Mouse (Mus musculus): ENCODE data around the gene Slc16a13.
"Not testable (repeated sequence)": the region's sequence is repeated elsewhere in the genome, so short reads cannot be mapped to it uniquely, and the experiment has no call there.

The Slc16a13 gene

GRCm38 (mm10) chr11:70189319-70190134 is 31.3 kb downstream of the Slc16a13 start:
- in situ Hi-C loops (cut with MboI; ENCODE audit: low pct_unique_long_range_greater_than_20kb in 1 of 2, low sequenced_read_pairs in 2 of 2, unreplicated experiment in 1 of 2) = no loop called here

- in situ Hi-C loops (cut with MboI; ENCODE audit: low pct_unique_long_range_greater_than_20kb in 1 of 2, low sequenced_read_pairs in 2 of 2, unreplicated experiment in 1 of 2) = no loop called here
Observed at GRCm38 (mm10) chr11:70185120-70185519, 35.7 kb downstream of the Slc16a13 start.

- in situ Hi-C loops (cut with MboI; ENCODE audit: low pct_unique_long_range_greater_than_20kb in 1 of 2, low sequenced_read_pairs in 2 of 2, unreplicated experiment in 1 of 2) = no loop called here
Observed at GRCm38 (mm10) chr11:70180496-70180895, 40.4 kb downstream of the Slc16a13 start.

GRCm38 (mm10) chr11:70179401-70179800 is 41.5 kb downstream of the Slc16a13 start:
- in situ Hi-C loops (cut with MboI; ENCODE audit: low pct_unique_long_range_greater_than_20kb in 1 of 2, low sequenced_read_pairs in 2 of 2, unreplicated experiment in 1 of 2) = loop anchor here (10.0 kb wide), 1 partner anchor 125 kb away; the partner anchor contains the start of gene Asgr1 (in 2 of the 2)

GRCm38 (mm10) chr11:70178756-70179155 is 42.1 kb downstream of the Slc16a13 start:
- in situ Hi-C loops (cut with MboI; ENCODE audit: low pct_unique_long_range_greater_than_20kb in 1 of 2, low sequenced_read_pairs in 2 of 2, unreplicated experiment in 1 of 2) = loop anchor here (10.0 kb wide), 1 partner anchor 124 kb away; the partner anchor contains the start of gene Asgr1 (in 2 of the 2)

GRCm38 (mm10) chr11:70178311-70178710 is 42.6 kb downstream of the Slc16a13 start:
- in situ Hi-C loops (cut with MboI; ENCODE audit: low pct_unique_long_range_greater_than_20kb in 1 of 2, low sequenced_read_pairs in 2 of 2, unreplicated experiment in 1 of 2) = loop anchor here (10.0 kb wide), 1 partner anchor 124 kb away; the partner anchor contains the start of gene Asgr1 (in 2 of the 2)

GRCm38 (mm10) chr11:70177647-70178046 is 43.2 kb downstream of the Slc16a13 start:
- in situ Hi-C loops (cut with MboI; ENCODE audit: low pct_unique_long_range_greater_than_20kb in 1 of 2, low sequenced_read_pairs in 2 of 2, unreplicated experiment in 1 of 2) = loop anchor here (10.0 kb wide), 1 partner anchor 123 kb away; the partner anchor contains the start of gene Asgr1 (in 2 of the 2)

GRCm38 (mm10) chr11:70174491-70174890 is 46.4 kb downstream of the Slc16a13 start:
- in situ Hi-C loops (cut with MboI; ENCODE audit: low pct_unique_long_range_greater_than_20kb in 1 of 2, low sequenced_read_pairs in 2 of 2, unreplicated experiment in 1 of 2) = loop anchor here (10.0 kb wide), 1 partner anchor 120 kb away; the partner anchor contains the start of gene Asgr1 (in 2 of the 2)

GRCm38 (mm10) chr11:70172298-70172697 is 48.6 kb downstream of the Slc16a13 start:
- in situ Hi-C loops (cut with MboI; ENCODE audit: low pct_unique_long_range_greater_than_20kb in 1 of 2, low sequenced_read_pairs in 2 of 2, unreplicated experiment in 1 of 2) = loop anchor here (10.0 kb wide), 1 partner anchor 117 kb away; the partner anchor contains the start of gene Asgr1 (in 2 of the 2)

GRCm38 (mm10) chr11:70171847-70172246 is 49.0 kb downstream of the Slc16a13 start:
- in situ Hi-C loops (cut with MboI; ENCODE audit: low pct_unique_long_range_greater_than_20kb in 1 of 2, low sequenced_read_pairs in 2 of 2, unreplicated experiment in 1 of 2) = loop anchor here (10.0 kb wide), 1 partner anchor 117 kb away; the partner anchor contains the start of gene Asgr1 (in 2 of the 2)

- in situ Hi-C loops (cut with MboI; ENCODE audit: low pct_unique_long_range_greater_than_20kb in 1 of 2, low sequenced_read_pairs in 2 of 2, unreplicated experiment in 1 of 2) = loop anchor here (10.0 kb wide), 1 partner anchor 116 kb away; the partner anchor contains the start of gene Asgr1 (in 2 of the 2)
Observed at GRCm38 (mm10) chr11:70171181-70171580, 49.7 kb downstream of the Slc16a13 start.

- in situ Hi-C loops (cut with MboI; ENCODE audit: low pct_unique_long_range_greater_than_20kb in 1 of 2, low sequenced_read_pairs in 2 of 2, unreplicated experiment in 1 of 2) = loop anchor here (10.0 kb wide), 1 partner anchor 115 kb away; the partner anchor contains the start of gene Asgr1 (in 2 of the 2)
Observed at GRCm38 (mm10) chr11:70170291-70170690, 50.6 kb downstream of the Slc16a13 start.

- in situ Hi-C loops (cut with MboI; ENCODE audit: low pct_unique_long_range_greater_than_20kb in 1 of 2, low sequenced_read_pairs in 2 of 2, unreplicated experiment in 1 of 2) = not testable (repeated sequence)
Observed at GRCm38 (mm10) chr11:70169471-70169870, 51.4 kb downstream of the Slc16a13 start.

GRCm38 (mm10) chr11:70168136-70168535 is 52.7 kb downstream of the Slc16a13 start:
- in situ Hi-C loops (cut with MboI; ENCODE audit: low pct_unique_long_range_greater_than_20kb in 1 of 2, low sequenced_read_pairs in 2 of 2, unreplicated experiment in 1 of 2) = no loop called here
